Mouse (Mus musculus): ENCODE measurements at regions not wholly inside any gene's neighbourhood (a gene's known extent, or its start where the extent isn't known, plus 50 kb on each side); places are given as distances from the start of the nearest gene placed in this dataset.

- 59% methylated on average over 2 of the region's 2 CpGs for WGBS
- H3K27me3 ChIP-seq (replicated peaks; ENCODE audit: control insufficient read depth, insufficient read depth, low read length) = no peaks in the 10 kb centered on the region
These were observed 243.1 kb downstream of the Pdgfc start for GRCm38 (mm10) chr3:81279266-81279665.

GRCm38 (mm10) chr3:81289762-81290161, 253.5 kb downstream of the Pdgfc start:
- no peak overlapping the region for H3K9ac ChIP-seq (ENCODE audit: low read depth, low read length)
- H3K36me3 ChIP-seq (ENCODE audit: control insufficient read depth, insufficient read depth, low read length) = no peaks in the 10 kb centered on the region
- no peaks in the 10 kb centered on the region for H3K4me1 ChIP-seq (replicated peaks; ENCODE audit: control insufficient read depth, insufficient read depth, low read length)
- WGBS = 77% methylated on average over 2 of the region's 2 CpGs
- no peaks in the 10 kb centered on the region for H3K27me3 ChIP-seq (replicated peaks; ENCODE audit: control insufficient read depth, insufficient read depth, low read length)
- ATAC-seq (replicated peaks; ENCODE audit: low FRiP score) (no peak), DNase-seq (ENCODE audit: low spot score) (no peak)
- no peak overlapping the region for H3K4me2 ChIP-seq
- no peak overlapping the region for H3K27ac ChIP-seq (ENCODE audit: low read depth, low read length)
- H3K4me3 ChIP-seq (ENCODE audit: low read depth, low read length) = no peak overlapping the region
- H3K9me3 ChIP-seq (ENCODE audit: control insufficient read depth, low read length) = no peaks in the 10 kb centered on the region

More at GRCm38 (mm10) chr3:81279266-81279665, 243.1 kb downstream of the Pdgfc start:
- H3K4me1 ChIP-seq (replicated peaks; ENCODE audit: control insufficient read depth, insufficient read depth, low read length) = no peaks in the 10 kb centered on the region
- H3K4me3 ChIP-seq (ENCODE audit: low read depth, low read length) = no peak overlapping the region
- no peak overlapping the region for H3K4me2 ChIP-seq
- no peak overlapping the region for H3K9ac ChIP-seq (ENCODE audit: low read depth, low read length)
- DNase-seq (ENCODE audit: low spot score) = no peak
- no peak for ATAC-seq (replicated peaks; ENCODE audit: low FRiP score)
- H3K9me3 ChIP-seq (ENCODE audit: control insufficient read depth, low read length) = no peaks in the 10 kb centered on the region
- no peaks in the 10 kb centered on the region for H3K36me3 ChIP-seq (ENCODE audit: control insufficient read depth, insufficient read depth, low read length)
- no peak overlapping the region for H3K27ac ChIP-seq (ENCODE audit: low read depth, low read length)

- DNase-seq (ENCODE audit: low spot score) (no peak), ATAC-seq (replicated peaks; ENCODE audit: low FRiP score) (no peak)
- Histone ChIP-seq H3K4me2 (no peak overlapping the region), H3K36me3 (ENCODE audit: control insufficient read depth, insufficient read depth, low read length) (no peaks in the 10 kb centered on the region), H3K9me3 (ENCODE audit: control insufficient read depth, low read length) (no peaks in the 10 kb centered on the region), H3K9ac (ENCODE audit: low read depth, low read length) (no peak overlapping the region), H3K4me1 (replicated peaks; ENCODE audit: control insufficient read depth, insufficient read depth, low read length) (no peaks in the 10 kb centered on the region), H3K4me3 (ENCODE audit: low read depth, low read length) (no peak overlapping the region), H3K27ac (ENCODE audit: low read depth, low read length) (no peak overlapping the region), H3K27me3 (replicated peaks; ENCODE audit: control insufficient read depth, insufficient read depth, low read length) (no peaks in the 10 kb centered on the region)
- 49% methylated on average over 2 of the region's 2 CpGs for WGBS
These were observed 256.2 kb downstream of the Pdgfc start for GRCm38 (mm10) chr3:81292404-81292803.

- H3K9ac ChIP-seq (ENCODE audit: low read depth, low read length) = no peak overlapping the region
- H3K27ac ChIP-seq (ENCODE audit: low read depth, low read length) = no peak overlapping the region
- no peak overlapping the region for H3K4me3 ChIP-seq (ENCODE audit: low read depth, low read length)
- no peak overlapping the region for H3K4me2 ChIP-seq
- WGBS = 67% methylated on average over 3 of the region's 3 CpGs
- DNase-seq (ENCODE audit: low spot score) (no peak), ATAC-seq (replicated peaks; ENCODE audit: low FRiP score) (no peak)
- no peaks in the 10 kb centered on the region for H3K9me3 ChIP-seq (ENCODE audit: control insufficient read depth, low read length)
- no peaks in the 10 kb centered on the region for H3K4me1 ChIP-seq (replicated peaks; ENCODE audit: control insufficient read depth, insufficient read depth, low read length)
- H3K36me3 ChIP-seq (ENCODE audit: control insufficient read depth, insufficient read depth, low read length) = no peaks in the 10 kb centered on the region
- H3K27me3 ChIP-seq (replicated peaks; ENCODE audit: control insufficient read depth, insufficient read depth, low read length) = no peaks in the 10 kb centered on the region
These were observed 257.1 kb downstream of the Pdgfc start for GRCm38 (mm10) chr3:81293186-81293819.

- Histone ChIP-seq H3K9me3 (ENCODE audit: control insufficient read depth, low read length) (no peaks in the 10 kb centered on the region), H3K4me2 (no peak overlapping the region), H3K27ac (ENCODE audit: low read depth, low read length) (no peak overlapping the region), H3K4me3 (ENCODE audit: low read depth, low read length) (no peak overlapping the region), H3K36me3 (ENCODE audit: control insufficient read depth, insufficient read depth, low read length) (no peaks in the 10 kb centered on the region), H3K9ac (ENCODE audit: low read depth, low read length) (no peak overlapping the region), H3K27me3 (replicated peaks; ENCODE audit: control insufficient read depth, insufficient read depth, low read length) (no peaks in the 10 kb centered on the region), H3K4me1 (replicated peaks; ENCODE audit: control insufficient read depth, insufficient read depth, low read length) (no peaks in the 10 kb centered on the region)
- DNase-seq (ENCODE audit: low spot score) = no peak
- no peak for ATAC-seq (replicated peaks; ENCODE audit: low FRiP score)
- 80% methylated on average over 5 of the region's 5 CpGs for WGBS
These were observed 268.0 kb downstream of the Pdgfc start for GRCm38 (mm10) chr3:81304017-81304791.

DNA sequence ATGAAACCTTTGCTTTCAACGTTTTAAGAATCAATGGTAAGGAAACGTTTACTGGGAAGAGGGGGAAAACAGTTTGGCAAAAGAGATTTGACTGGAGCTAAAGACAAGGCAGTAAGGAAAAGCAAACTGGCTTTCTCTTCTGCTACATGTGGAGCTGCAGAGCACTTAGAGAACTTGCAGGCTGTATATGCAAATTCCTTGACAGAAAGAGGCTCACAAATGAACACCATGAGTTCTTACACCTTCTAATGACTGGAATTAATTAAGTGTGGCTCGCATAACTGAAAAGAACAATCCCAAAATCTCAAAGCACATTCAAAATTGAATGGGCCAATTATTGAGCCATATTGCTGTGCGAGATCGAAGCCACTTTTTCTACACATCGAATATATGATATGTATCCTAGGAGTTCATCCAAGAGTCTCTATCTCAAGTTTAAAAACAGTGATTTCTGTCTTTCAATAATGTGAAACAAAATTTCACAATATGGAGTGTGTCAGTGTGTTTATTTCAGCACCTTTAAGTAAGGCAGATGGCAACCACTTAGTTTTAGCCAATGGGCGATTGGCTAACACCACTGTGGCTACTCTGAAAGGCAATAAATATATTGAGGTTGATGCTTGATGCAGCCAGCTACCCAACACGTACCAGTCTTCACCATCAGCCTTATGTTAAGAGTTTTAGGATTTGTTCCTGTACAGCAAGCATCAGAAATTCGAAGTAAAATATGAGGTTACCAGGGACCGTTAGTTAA, 269.4 kb downstream of the Pdgfc start:
- DNase-seq (ENCODE audit: low spot score) (no peak), ATAC-seq (replicated peaks; ENCODE audit: low FRiP score) (no peak)
- Histone ChIP-seq H3K9ac (ENCODE audit: low read depth, low read length) (no peak overlapping the region), H3K27ac (ENCODE audit: low read depth, low read length) (no peak overlapping the region), H3K4me3 (ENCODE audit: low read depth, low read length) (no peak overlapping the region), H3K27me3 (replicated peaks; ENCODE audit: control insufficient read depth, insufficient read depth, low read length) (no peaks in the 10 kb centered on the region), H3K36me3 (ENCODE audit: control insufficient read depth, insufficient read depth, low read length) (no peaks in the 10 kb centered on the region), H3K4me1 (replicated peaks; ENCODE audit: control insufficient read depth, insufficient read depth, low read length) (no peaks in the 10 kb centered on the region), H3K4me2 (no peak overlapping the region), H3K9me3 (ENCODE audit: control insufficient read depth, low read length) (no peaks in the 10 kb centered on the region)
- WGBS = 74% methylated on average over 10 of the region's 10 CpGs

DNA sequence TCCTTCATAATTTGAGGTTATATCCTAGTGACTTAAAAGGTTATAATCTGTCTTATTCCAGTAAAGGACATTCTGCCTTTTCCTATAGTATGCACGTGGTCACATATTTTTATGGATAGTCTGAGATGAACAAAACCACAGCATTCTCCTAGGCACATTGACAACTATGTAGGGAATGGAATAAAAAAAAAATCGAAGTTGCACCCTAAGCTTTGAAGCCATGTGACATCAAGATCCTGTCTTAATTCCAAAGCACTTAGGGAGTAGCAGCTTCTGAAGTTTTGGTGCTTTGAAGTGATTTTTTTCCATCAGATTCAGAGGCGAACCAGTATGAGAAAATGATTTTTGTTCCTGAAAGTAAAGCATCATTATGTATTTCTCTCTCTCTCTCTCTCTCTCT, 290.6 kb downstream of the Pdgfc start:
- no peak overlapping the region for H3K27ac ChIP-seq (ENCODE audit: low read depth, low read length)

DNA sequence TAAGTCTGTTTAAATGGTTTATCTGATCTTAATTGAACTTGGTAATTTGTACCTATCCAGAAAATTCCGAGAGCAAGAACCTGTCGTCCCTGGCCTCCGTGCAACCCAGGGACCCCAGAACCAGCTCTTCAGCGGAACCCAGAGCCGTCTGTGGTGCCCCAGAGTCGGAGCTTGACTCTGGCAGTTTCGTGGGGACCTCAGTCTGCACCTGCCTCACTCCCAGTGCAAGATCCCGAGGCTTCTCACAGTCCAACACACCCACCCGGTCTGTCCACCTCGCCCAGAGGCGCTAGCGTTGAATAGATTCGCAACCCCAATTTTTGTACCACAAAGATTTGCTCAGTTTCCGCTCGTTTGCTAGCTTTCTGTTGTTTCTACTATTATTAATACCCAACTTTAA, 315.5 kb downstream of the Pdgfc start:
- 80% methylated on average over 15 of the region's 15 CpGs for WGBS
- H3K4me1 ChIP-seq (replicated peaks; ENCODE audit: control insufficient read depth, insufficient read depth, low read length) = no peaks in the 10 kb centered on the region
- H3K27ac ChIP-seq (ENCODE audit: low read depth, low read length) = no peak overlapping the region
- H3K9ac ChIP-seq (ENCODE audit: low read depth, low read length) = no peak overlapping the region
- H3K9me3 ChIP-seq (ENCODE audit: control insufficient read depth, low read length) = no peaks in the 10 kb centered on the region
- H3K36me3 ChIP-seq (ENCODE audit: control insufficient read depth, insufficient read depth, low read length) = no peaks in the 10 kb centered on the region
- DNase-seq (ENCODE audit: low spot score) (no peak), ATAC-seq (replicated peaks; ENCODE audit: low FRiP score) (no peak)
- no peak overlapping the region for H3K4me3 ChIP-seq (ENCODE audit: low read depth, low read length)
- no peaks in the 10 kb centered on the region for H3K27me3 ChIP-seq (replicated peaks; ENCODE audit: control insufficient read depth, insufficient read depth, low read length)
- no peak overlapping the region for H3K4me2 ChIP-seq

More for the DNA sequence above, 290.6 kb downstream of the Pdgfc start:
- Histone ChIP-seq H3K4me2 (no peak overlapping the region), H3K9me3 (ENCODE audit: control insufficient read depth, low read length) (no peaks in the 10 kb centered on the region), H3K4me3 (ENCODE audit: low read depth, low read length) (no peak overlapping the region), H3K36me3 (ENCODE audit: control insufficient read depth, insufficient read depth, low read length) (no peaks in the 10 kb centered on the region), H3K4me1 (replicated peaks; ENCODE audit: control insufficient read depth, insufficient read depth, low read length) (no peaks in the 10 kb centered on the region), H3K27me3 (replicated peaks; ENCODE audit: control insufficient read depth, insufficient read depth, low read length) (no peaks in the 10 kb centered on the region), H3K9ac (ENCODE audit: low read depth, low read length) (no peak overlapping the region)
- WGBS = 66% methylated on average over 3 of the region's 3 CpGs
- DNase-seq (ENCODE audit: low spot score) = no peak
- no peak for ATAC-seq (replicated peaks; ENCODE audit: low FRiP score)

Measured in liver, embryonic 11.5 days (tissue).